Mouse (Mus musculus) E14TG2a.4 (cell line): ENCODE data around the gene Adamts14.

ENCODE experiments used
- CTCF ChIP-seq: conservative IDR thresholded peaks from 2 replicates; pipeline ENCODE4 v1.5.1; 2014; ENCODE audit warnings: low read length
- NANOG ChIP-seq: IDR thresholded peaks from 2 replicates; pipeline ENCODE4 v1.6.1; 2014; ENCODE audit warnings: borderline replicate concordance, low read length, mixed read lengths
- POU5F1 ChIP-seq: IDR thresholded peaks from 2 replicates; pipeline ENCODE4 v1.6.1; 2014; ENCODE audit warnings: low read length, borderline replicate concordance

DNA sequence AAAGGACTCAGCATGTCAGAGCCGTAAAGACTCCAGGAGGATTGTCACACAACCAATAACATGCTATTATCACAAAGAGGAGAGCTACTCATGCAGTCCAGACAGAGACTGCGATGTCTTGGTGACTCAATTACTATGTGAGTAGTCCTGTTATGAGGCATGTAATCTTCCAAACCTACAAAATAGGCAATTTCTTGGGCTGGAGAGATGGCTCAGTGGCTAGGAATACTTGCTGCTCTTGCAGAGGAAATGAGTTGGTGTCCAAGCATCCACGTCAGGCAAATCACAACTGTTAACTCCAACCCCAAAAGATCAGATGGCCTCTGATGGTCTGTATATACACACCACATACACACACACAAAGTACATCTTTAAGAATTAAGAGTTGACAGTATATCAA is 117.6 kb downstream of the Adamts14 start:
- TF ChIP-seq CTCF (no peak), POU5F1 (no peak), NANOG (no peak)
